Mouse (Mus musculus) G1E (cell line): ENCODE measurements around the gene Speer4f1.
"Not testable (repeated sequence)": the region's sequence is repeated elsewhere in the genome, so short reads cannot be mapped to it uniquely, and the experiment has no call there.

Experiments used
- CTCF ChIP-seq: IDR thresholded peaks from 2 replicates; pipeline ENCODE4 v1.5.1; 2012; ENCODE audit warnings: low read depth, low read length, inconsistent platforms, mixed read lengths
- GATA1 ChIP-seq: IDR thresholded peaks from 2 replicates; pipeline ENCODE4 v1.6.1; 2012; ENCODE audit warnings: borderline replicate concordance, low read length, inconsistent platforms, mixed read lengths
- TAL1 ChIP-seq: conservative IDR thresholded peaks from 2 replicates; pipeline ENCODE4 v1.6.1; 2012; ENCODE audit warnings: low read depth, low read length, inconsistent platforms, mixed read lengths

DNA sequence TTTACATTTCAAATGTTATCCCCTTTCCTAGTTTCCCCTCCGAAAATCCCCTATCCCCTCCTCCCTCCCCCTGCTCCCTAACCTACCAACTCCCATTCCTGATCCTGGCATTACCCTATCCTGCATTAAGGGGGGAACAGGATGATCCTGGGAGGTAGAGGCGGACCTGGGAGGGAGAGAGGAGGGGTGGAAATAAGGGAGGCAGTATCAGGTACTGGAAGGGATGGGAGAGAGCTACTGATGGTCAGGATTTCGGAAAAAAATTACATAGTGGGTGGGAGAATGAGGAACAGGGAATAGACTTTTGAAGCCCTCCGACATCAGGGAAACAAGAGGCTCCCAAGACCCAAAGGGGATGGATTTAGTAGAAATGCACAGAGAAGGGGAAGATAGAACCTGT lies 7.8 kb upstream of the Speer4f1 start:
- not testable (repeated sequence) for TF ChIP-seq CTCF, TAL1, GATA1
